Mouse (Mus musculus) lung, postnatal 0 days (tissue): ENCODE measurements at regions not wholly inside any gene's neighbourhood (a gene's known extent, or its start where the extent isn't known, plus 50 kb on each side); places are given as distances from the start of the nearest gene placed in this dataset.

ENCODE experiments used
- CTCF ChIP-seq: IDR thresholded peaks from 2 replicates; pipeline ENCODE4 v1.5.1; 2016; ENCODE audit warnings: antibody characterized with exemption, mild to moderate bottlenecking
- EP300 ChIP-seq: IDR thresholded peaks from 2 replicates; pipeline ENCODE4 v1.6.1; 2016; ENCODE audit warnings: antibody characterized with exemption, mild to moderate bottlenecking, control low read depth

DNA sequence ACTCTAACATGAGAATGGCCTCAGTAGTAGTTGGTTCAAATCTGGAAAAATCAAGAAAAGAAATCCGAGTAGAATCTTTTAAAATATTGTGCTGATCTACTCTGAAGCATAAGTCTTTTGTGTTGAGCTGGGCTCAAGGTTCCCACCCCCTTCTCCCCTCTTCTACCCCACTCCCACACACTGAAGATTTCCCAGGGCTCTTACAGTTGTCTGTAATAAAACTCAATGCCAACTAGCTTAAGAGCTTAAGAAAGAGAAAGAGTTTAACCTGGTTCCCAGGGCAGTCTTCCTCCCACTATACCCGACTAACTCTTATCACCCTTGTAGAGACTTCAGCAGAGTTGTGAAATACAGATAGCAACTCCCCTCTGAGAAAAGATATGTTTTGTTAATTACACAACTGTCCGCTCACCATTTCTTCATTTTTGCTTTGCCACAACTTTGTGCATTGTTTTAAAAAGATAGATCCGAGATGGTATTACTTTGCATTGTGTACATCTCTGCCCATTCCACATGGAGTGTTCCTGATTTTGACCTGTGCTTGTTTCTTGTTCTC is 94.0 kb upstream of the Cpeb2 start:
- TF ChIP-seq CTCF (no peak), EP300 (no peak)
